Mouse (Mus musculus) heart, embryonic 13.5 days (tissue): ENCODE results near the gene Mrpl2. TPM values are rescaled to one million over a fixed set of nuclear protein-coding genes. Genes with fewer than 3 reads are reported as not detected.

Experiments
- ATAC-seq: fragments of 200-750 bp; cut with Nextera tagmentation; 2 replicates; pipeline ENCODE4 v1.8.0; 2017; ENCODE audit warnings: moderate TSS enrichment; ENCODE audit not compliant: insufficient number of reproducible peaks, low FRiP score, low TSS enrichment; ENCODE audit errors: extremely low read depth
- H3K27ac ChIP-seq: fragments of 300-500 bp; sonication (generic); replicated peaks from 2 replicates; pipeline ENCODE4 v1.5.1; 2015; ENCODE audit warnings: moderate library complexity, mild to moderate bottlenecking, inconsistent platforms
- H3K27me3 ChIP-seq: fragments of 300-500 bp; sonication (generic); replicated peaks from 2 replicates; pipeline ENCODE4 v1.6.1; 2015; ENCODE audit warnings: mild to moderate bottlenecking, inconsistent platforms
- H3K36me3 ChIP-seq: fragments of 300-500 bp; sonication (generic); 2 replicates; pipeline ENCODE4 v1.6.1; 2015; ENCODE audit warnings: mild to moderate bottlenecking, inconsistent platforms
- H3K4me1 ChIP-seq: fragments of 300-500 bp; sonication (generic); 2 replicates; pipeline ENCODE4 v1.6.1; 2015; ENCODE audit warnings: inconsistent platforms
- H3K4me2 ChIP-seq: fragments of 300-500 bp; sonication (generic); 2 replicates; pipeline ENCODE4 v1.6.1; 2015; ENCODE audit warnings: inconsistent platforms, mild to moderate bottlenecking, moderate library complexity
- H3K4me3 ChIP-seq: fragments of 300-500 bp; sonication (generic); 2 replicates; pipeline ENCODE4 v1.5.1; 2015; ENCODE audit warnings: moderate library complexity, mild to moderate bottlenecking, inconsistent platforms
- H3K9ac ChIP-seq: fragments of 300-500 bp; sonication (generic); 2 replicates; pipeline ENCODE4 v1.6.1; 2015; ENCODE audit warnings: inconsistent platforms, mild to moderate bottlenecking, moderate library complexity
- H3K9me3 ChIP-seq: fragments of 300-500 bp; sonication (generic); 2 replicates; pipeline ENCODE4 v1.6.1; 2016; ENCODE audit warnings: inconsistent platforms
- WGBS: fragments of 180-500 bp; shearing (Covaris S2); methylation state at CpG from one replicate; pipeline ENCODE4 v1.1.7; 2015; ENCODE audit warnings: mixed read lengths; 5-methylcytosine and 5-hydroxymethylcytosine counted together
- polyA plus RNA-seq: library from polyadenylated mRNA; unstranded; fragments of >200 nt; fragmentation: Nextera tagmentation; extraction: Ambion mirVana; gene quantifications from 2 replicates; pipeline ENCODE4 v1.2.1, GENCODE M21; 2015

The Mrpl2 gene
- polyA plus RNA-seq, 1 experiment from 2014 or later = 98.0 TPM

- H3K36me3 ChIP-seq = peaks cover 33% of the 10 kb centered on the region
- no peaks in the 10 kb centered on the region for H3K27me3 ChIP-seq
- no peak overlapping the region for H3K4me3 ChIP-seq
- H3K4me2 ChIP-seq = no peak overlapping the region
- no peak overlapping the region for H3K9ac ChIP-seq
- H3K9me3 ChIP-seq = no peaks in the 10 kb centered on the region
- WGBS = 90% methylated on average over 9 of the region's 9 CpGs
- ATAC-seq = no peak
- H3K4me1 ChIP-seq = peaks cover 59% of the 10 kb centered on the region
- no peak overlapping the region for H3K27ac ChIP-seq
Observed at GRCm38 (mm10) chr17:46648436-46648835, 2.4 kb downstream of the Mrpl2 start.

- peaks cover 53% of the 10 kb centered on the region for H3K4me1 ChIP-seq
- no peaks in the 10 kb centered on the region for H3K9me3 ChIP-seq
- peak overlapping the region; percentile 97 for H3K9ac ChIP-seq
- H3K27me3 ChIP-seq = no peaks in the 10 kb centered on the region
- ATAC-seq = no peak
- H3K4me3 ChIP-seq = peak overlapping the region; percentile 80
- 31% methylated on average over 15 of the region's 15 CpGs for WGBS
- H3K27ac ChIP-seq = peak overlapping the region; percentile 98
- peak overlapping the region; percentile 80 for H3K4me2 ChIP-seq
- peaks cover 46% of the 10 kb centered on the region for H3K36me3 ChIP-seq
Observed at GRCm38 (mm10) chr17:46649811-46650210, 3.8 kb downstream of the Mrpl2 start.

- peak within 1 kb of the TSS; percentile 80 for H3K4me3 ChIP-seq
- peak; percentile 84 for ATAC-seq
- H3K36me3 ChIP-seq = peaks cover 50% of the 10 kb centered on the region
- peak within 1 kb of the TSS; percentile 97 for H3K9ac ChIP-seq
- H3K4me1 ChIP-seq = peaks cover 48% of the 10 kb centered on the region
- 1% methylated on average over 57 of the region's 58 CpGs for WGBS
- peak within 1 kb of the TSS; percentile 98 for H3K27ac ChIP-seq
- no peaks in the 10 kb centered on the region for H3K27me3 ChIP-seq
- H3K9me3 ChIP-seq = no peaks in the 10 kb centered on the region
- H3K4me2 ChIP-seq = peak within 1 kb of the TSS; percentile 80
Observed at GRCm38 (mm10) chr17:46650232-46651031, 4.4 kb downstream of the Mrpl2 start, which contains the start of gene Cul7. Gene Cul7, plus strand, starts transcription at chr17:46650337.

GRCm38 (mm10) chr17:46651292-46651691 lies 5.3 kb downstream of the Mrpl2 start:
- Histone ChIP-seq H3K36me3 (peaks cover 59% of the 10 kb centered on the region), H3K4me3 (peak overlapping the region; percentile 80), H3K4me2 (peak overlapping the region; percentile 80), H3K4me1 (peaks cover 51% of the 10 kb centered on the region), H3K27me3 (no peaks in the 10 kb centered on the region), H3K9ac (peak overlapping the region; percentile 97), H3K27ac (peak overlapping the region; percentile 98), H3K9me3 (no peaks in the 10 kb centered on the region)
- ATAC-seq = no peak
- 65% methylated on average over 17 of the region's 17 CpGs for WGBS

- ATAC-seq = no peak
- no peaks in the 10 kb centered on the region for H3K27me3 ChIP-seq
- peak overlapping the region; percentile 97 for H3K9ac ChIP-seq
- peak overlapping the region; percentile 80 for H3K4me2 ChIP-seq
- 55% methylated on average over 20 of the region's 20 CpGs for WGBS
- peak overlapping the region; percentile 98 for H3K27ac ChIP-seq
- H3K4me1 ChIP-seq = peaks cover 46% of the 10 kb centered on the region
- H3K4me3 ChIP-seq = peak overlapping the region; percentile 80
- peaks cover 65% of the 10 kb centered on the region for H3K36me3 ChIP-seq
- no peaks in the 10 kb centered on the region for H3K9me3 ChIP-seq
Observed at GRCm38 (mm10) chr17:46651755-46652547, 5.9 kb downstream of the Mrpl2 start.

- Histone ChIP-seq H3K9me3 (no peaks in the 10 kb centered on the region), H3K4me1 (peaks cover 30% of the 10 kb centered on the region), H3K4me3 (no peak overlapping the region), H3K27me3 (no peaks in the 10 kb centered on the region), H3K4me2 (no peak overlapping the region), H3K36me3 (peaks cover 88% of the 10 kb centered on the region), H3K9ac (no peak overlapping the region), H3K27ac (no peak overlapping the region)
- 68% methylated on average over 6 of the region's 6 CpGs for WGBS
- ATAC-seq = no peak
Observed at GRCm38 (mm10) chr17:46656054-46656453, 10.0 kb downstream of the Mrpl2 start.

GRCm38 (mm10) chr17:46661351-46661750 lies 15.3 kb downstream of the Mrpl2 start:
- no peak overlapping the region for H3K9ac ChIP-seq

GRCm38 (mm10) chr17:46661981-46662380 lies 16.0 kb downstream of the Mrpl2 start:
- H3K9me3 ChIP-seq = no peaks in the 10 kb centered on the region
- 88% methylated on average over 12 of the region's 12 CpGs for WGBS
- H3K36me3 ChIP-seq = peaks cover 100% of the 10 kb centered on the region
- no peaks in the 10 kb centered on the region for H3K4me1 ChIP-seq
- H3K9ac ChIP-seq = no peak overlapping the region
- H3K27ac ChIP-seq = no peak overlapping the region
- no peak for ATAC-seq
- no peak overlapping the region for H3K4me2 ChIP-seq
- H3K27me3 ChIP-seq = no peaks in the 10 kb centered on the region
- no peak overlapping the region for H3K4me3 ChIP-seq

More at GRCm38 (mm10) chr17:46661351-46661750, 15.3 kb downstream of the Mrpl2 start:
- 88% methylated on average over 9 of the region's 9 CpGs for WGBS
- H3K9me3 ChIP-seq = no peaks in the 10 kb centered on the region
- H3K27me3 ChIP-seq = no peaks in the 10 kb centered on the region
- H3K27ac ChIP-seq = no peak overlapping the region
- H3K4me3 ChIP-seq = no peak overlapping the region
- H3K4me2 ChIP-seq = no peak overlapping the region
- H3K36me3 ChIP-seq = peaks cover 100% of the 10 kb centered on the region
- ATAC-seq = no peak
- H3K4me1 ChIP-seq = no peaks in the 10 kb centered on the region

GRCm38 (mm10) chr17:46662730-46663129 lies 16.7 kb downstream of the Mrpl2 start:
- no peaks in the 10 kb centered on the region for H3K4me1 ChIP-seq
- no peak overlapping the region for H3K4me3 ChIP-seq
- no peaks in the 10 kb centered on the region for H3K27me3 ChIP-seq
- H3K9ac ChIP-seq = no peak overlapping the region; the same call in 1 of the 2 replicates
- peaks cover 100% of the 10 kb centered on the region for H3K36me3 ChIP-seq
- no peak for ATAC-seq
- WGBS = 87% methylated on average over 5 of the region's 5 CpGs
- no peak overlapping the region for H3K27ac ChIP-seq
- no peak overlapping the region for H3K4me2 ChIP-seq
- H3K9me3 ChIP-seq = no peaks in the 10 kb centered on the region

- Histone ChIP-seq H3K4me1 (peaks cover 1% of the 10 kb centered on the region; the same call in 1 of the 2 replicates), H3K36me3 (peaks cover 93% of the 10 kb centered on the region), H3K9me3 (no peaks in the 10 kb centered on the region), H3K27ac (no peak overlapping the region), H3K27me3 (no peaks in the 10 kb centered on the region), H3K4me3 (no peak overlapping the region), H3K4me2 (no peak overlapping the region), H3K9ac (no peak overlapping the region)
- WGBS = 81% methylated on average over 16 of the region's 16 CpGs
- no peak for ATAC-seq
Observed at GRCm38 (mm10) chr17:46667712-46668111, 21.7 kb downstream of the Mrpl2 start.

GRCm38 (mm10) chr17:46669911-46670310 lies 23.9 kb downstream of the Mrpl2 start:
- Histone ChIP-seq H3K27me3 (no peaks in the 10 kb centered on the region), H3K27ac (no peak overlapping the region), H3K4me2 (no peak overlapping the region), H3K9me3 (no peaks in the 10 kb centered on the region), H3K9ac (no peak overlapping the region), H3K4me3 (no peak overlapping the region), H3K4me1 (peaks cover 17% of the 10 kb centered on the region), H3K36me3 (peaks cover 77% of the 10 kb centered on the region)
- no peak for ATAC-seq
- WGBS = 93% methylated on average over 10 of the region's 10 CpGs
